Mouse (Mus musculus): ENCODE results near the gene Pard3. TPM values are rescaled to one million over a fixed set of nuclear protein-coding genes. Genes with fewer than 3 reads are reported as not detected.

The Pard3 gene
- total RNA-seq, 2 experiments from 2014 or later: 25.8 to 27.3 TPM

DNA sequence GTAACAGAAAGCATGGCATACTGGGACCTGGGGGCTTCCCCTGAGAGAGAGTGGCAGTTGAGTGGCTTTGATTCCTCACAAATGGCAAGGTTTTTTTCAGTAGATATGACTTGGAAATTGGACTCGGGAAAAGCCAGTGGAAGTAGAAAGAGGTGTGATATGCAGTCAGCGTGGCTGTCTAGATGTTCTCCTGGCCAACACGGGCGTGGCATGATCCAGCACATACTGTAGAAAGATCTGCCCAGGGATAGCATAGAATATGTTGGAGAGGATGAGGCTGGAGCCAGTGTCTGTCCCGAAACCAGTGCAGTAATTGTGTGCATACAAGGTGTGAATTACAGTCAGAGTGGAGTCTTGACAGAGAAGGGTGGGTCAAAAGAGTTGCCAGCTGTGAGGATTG, 257.2 kb downstream of the Pard3 start:
- intact Hi-C loops (cut with DNase I): no loop called here
- DNase-seq: no peak

DNA sequence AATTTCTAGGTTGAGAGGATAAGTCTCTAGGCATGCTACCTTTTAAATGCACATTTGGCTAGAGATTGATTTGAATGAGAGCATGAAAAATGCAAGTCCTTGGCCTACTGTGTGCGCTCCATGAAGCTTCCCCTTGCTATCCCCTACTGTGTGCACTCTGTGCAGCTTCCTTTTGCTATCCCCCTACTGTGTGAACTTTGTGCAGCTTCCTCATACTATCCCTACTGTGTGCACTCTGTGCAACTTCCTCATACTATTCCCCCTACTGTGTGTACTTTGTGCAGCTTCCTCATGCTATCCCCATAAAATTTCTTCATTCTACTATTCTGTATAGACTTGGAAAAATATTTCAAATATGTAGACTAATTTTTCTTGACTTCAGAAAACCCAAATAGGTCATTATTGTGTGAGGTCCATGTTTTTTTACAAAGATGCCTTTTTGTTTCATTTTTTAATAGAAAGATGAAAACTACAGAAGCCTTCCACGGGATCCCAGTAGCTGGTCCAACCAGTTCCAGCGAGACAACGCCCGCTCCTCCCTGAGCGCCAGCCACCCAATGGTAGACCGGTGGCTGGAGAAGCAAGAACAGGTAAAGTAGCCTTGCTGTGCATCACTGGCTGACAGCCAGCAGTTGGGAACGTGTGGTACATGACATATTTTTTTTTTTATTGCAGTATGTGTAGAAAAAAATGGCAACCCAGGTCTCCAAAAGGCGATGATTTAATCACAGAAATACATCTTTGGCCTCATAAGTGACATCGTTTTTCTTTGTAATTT, 260.1 kb downstream of the Pard3 start:
- intact Hi-C loops (cut with DNase I): no loop called here
- no peak for DNase-seq

- intact Hi-C loops (cut with DNase I): no loop called here
- DNase-seq: no peak
These were observed 261.3 kb downstream of the Pard3 start for GRCm38 (mm10) chr8:127324836-127325570.

GRCm38 (mm10) chr8:127325749-127326148, 262.1 kb downstream of the Pard3 start:
- no peak for DNase-seq
- intact Hi-C loops (cut with DNase I): no loop called here

GRCm38 (mm10) chr8:127330258-127331187, 266.8 kb downstream of the Pard3 start:
- intact Hi-C loops (cut with DNase I): loop anchor here (5.0 to 10.0 kb wide), 2 partner anchors 1032 to 1164 kb away; no protein-coding TSS in a partner anchor
- DNase-seq: no peak

DNA sequence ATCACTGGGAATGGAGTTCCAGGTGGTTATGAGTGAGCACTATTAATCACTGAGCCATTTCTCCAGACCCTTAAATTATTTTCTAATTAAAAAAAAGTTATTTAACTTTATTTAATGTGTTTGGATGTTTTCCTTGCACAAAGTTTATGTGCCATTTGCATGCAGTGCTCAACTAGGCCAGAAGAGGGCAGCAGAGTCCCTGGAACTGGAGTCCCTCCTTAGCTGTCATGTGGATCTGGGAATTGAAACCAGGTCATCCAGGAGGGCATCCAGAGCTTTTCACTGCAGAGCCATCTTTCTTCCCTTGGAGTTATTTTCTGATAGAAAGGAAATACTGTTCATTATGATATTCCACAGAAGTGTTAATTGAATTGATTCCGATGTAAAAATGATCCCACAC, 268.1 kb downstream of the Pard3 start:
- intact Hi-C loops (cut with DNase I): loop anchor here (5.0 to 10.0 kb wide), 2 partner anchors 1031 to 1163 kb away; no protein-coding TSS in a partner anchor
- DNase-seq: peak; percentile 42 to 48

DNA sequence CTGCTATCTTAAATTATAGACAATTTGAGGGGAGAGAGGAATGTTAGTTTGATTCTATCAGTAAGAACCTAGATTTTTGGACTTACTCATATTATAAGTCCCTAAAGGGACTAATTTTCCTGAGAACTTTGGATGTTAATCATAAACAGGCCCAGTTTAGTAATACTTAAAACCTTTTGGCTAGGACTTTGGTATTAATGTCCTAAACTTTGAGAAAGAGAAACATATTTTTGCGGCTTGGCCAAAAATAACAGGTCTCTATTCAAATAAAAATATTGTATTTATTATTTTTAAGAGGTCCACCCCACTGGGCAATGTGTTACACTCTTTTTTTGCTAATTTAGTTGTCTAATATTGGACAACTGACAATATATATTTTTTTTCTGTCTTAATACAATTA, 271.5 kb downstream of the Pard3 start:
- intact Hi-C loops (cut with DNase I): loop anchor here (10.0 kb wide), 1 partner anchor 1160 kb away; no protein-coding TSS in a partner anchor
- no peak for DNase-seq

GRCm38 (mm10) chr8:127338183-127338582, 274.5 kb downstream of the Pard3 start:
- no peak for DNase-seq
- intact Hi-C loops (cut with DNase I): loop anchor here (10.0 kb wide), 1 partner anchor 1157 kb away; no protein-coding TSS in a partner anchor

DNA sequence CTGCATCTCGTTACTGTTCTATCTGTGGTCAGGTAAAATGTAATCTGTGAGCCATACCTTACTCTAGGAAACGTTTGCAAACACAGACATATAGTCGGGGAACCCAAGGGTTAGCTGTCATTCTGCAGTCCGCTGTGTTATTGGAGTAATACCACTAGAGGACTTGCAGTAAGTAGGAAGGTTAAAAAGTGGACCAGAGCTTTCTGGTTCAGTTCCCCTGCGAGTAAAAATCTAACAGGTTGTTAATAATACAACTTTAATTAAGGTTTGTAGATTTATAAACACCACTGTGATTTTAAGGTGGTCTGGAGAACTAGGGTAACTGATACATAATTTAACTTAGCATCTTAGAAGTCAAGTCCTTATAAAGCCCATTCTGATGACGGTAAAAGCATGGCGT, 277.4 kb downstream of the Pard3 start:
- intact Hi-C loops (cut with DNase I): no loop called here
- DNase-seq: no peak

- intact Hi-C loops (cut with DNase I): no loop called here
- no peak for DNase-seq
These were observed 279.4 kb downstream of the Pard3 start for GRCm38 (mm10) chr8:127343115-127343514.

DNA sequence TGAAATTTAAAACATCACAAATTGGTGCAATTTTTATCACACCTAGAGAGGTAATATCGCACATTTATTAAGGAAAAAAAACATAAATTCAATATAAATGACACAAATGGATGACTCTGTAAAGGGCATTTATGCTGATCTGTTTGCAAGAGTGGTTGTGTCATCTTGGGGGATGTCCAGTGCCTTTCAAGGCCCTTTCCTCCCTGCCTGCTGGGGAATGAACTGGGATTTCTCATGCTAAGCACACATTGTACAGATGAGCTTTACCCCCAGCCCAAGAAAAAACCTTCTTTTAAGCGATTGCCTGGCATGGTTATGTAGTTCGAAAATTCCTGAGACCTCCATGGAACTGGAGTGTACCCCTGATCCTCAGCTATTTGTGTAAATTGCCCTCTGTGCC, 280.7 kb downstream of the Pard3 start:
- DNase-seq: no peak

GRCm38 (mm10) chr8:127345912-127346423, 282.3 kb downstream of the Pard3 start:
- intact Hi-C loops (cut with DNase I): no loop called here
- no peak for DNase-seq

More for the DNA sequence above, 280.7 kb downstream of the Pard3 start:
- intact Hi-C loops (cut with DNase I): no loop called here

- intact Hi-C loops (cut with DNase I): no loop called here
These were observed 284.3 kb downstream of the Pard3 start for GRCm38 (mm10) chr8:127347890-127348495.

GRCm38 (mm10) chr8:127361796-127362195, 298.1 kb downstream of the Pard3 start:
- intact Hi-C loops (cut with DNase I): no loop called here
- DNase-seq: no peak

More at GRCm38 (mm10) chr8:127347890-127348495, 284.3 kb downstream of the Pard3 start:
- DNase-seq: no peak

DNA sequence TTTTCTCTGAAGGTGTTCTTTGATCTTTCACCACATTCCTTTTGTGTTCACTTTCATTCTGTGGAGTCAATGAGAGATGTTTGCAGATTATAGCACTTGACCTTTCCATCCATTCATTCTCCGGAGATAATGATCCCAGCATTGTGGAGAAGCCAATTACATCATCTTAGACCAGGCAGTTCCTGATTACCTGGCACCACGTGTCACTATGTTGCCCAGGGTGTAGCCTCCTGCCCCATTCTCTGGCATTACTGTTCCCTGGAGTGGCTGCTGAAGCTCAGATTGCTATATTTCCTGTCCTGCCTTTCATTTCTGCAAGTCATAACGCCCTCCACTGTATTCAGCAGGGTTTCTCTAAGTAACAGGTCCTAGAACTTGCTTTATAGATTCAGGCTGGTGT, 304.7 kb downstream of the Pard3 start:
- no peak for DNase-seq
- intact Hi-C loops (cut with DNase I): no loop called here

- no peak for DNase-seq
- intact Hi-C loops (cut with DNase I): no loop called here
These were observed 307.7 kb downstream of the Pard3 start for GRCm38 (mm10) chr8:127371326-127371949.

DNA sequence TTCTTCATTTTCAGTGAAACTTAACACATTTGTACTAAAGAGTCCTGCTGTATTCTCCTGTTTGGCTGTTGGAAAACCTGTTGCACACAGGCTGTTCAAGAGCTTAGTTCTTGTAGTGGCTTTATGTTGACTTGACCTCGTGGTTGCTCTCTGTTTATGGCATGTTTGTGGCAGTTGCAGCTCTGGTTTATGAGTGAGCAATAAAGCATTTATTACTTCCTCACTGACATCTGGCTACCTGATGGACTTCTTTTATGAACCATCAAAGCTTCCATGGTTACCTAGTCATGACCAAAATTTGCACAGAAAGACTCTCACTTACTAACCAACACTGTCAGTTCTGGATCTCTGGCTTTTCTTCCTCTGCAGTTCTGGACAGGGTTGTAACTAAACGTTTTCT, 314.1 kb downstream of the Pard3 start:
- intact Hi-C loops (cut with DNase I): no loop called here
- no peak for DNase-seq

GRCm38 (mm10) chr8:127378994-127379858, 315.5 kb downstream of the Pard3 start:
- no peak for DNase-seq
- intact Hi-C loops (cut with DNase I): no loop called here

All from gastrocnemius, postnatal 36 days (tissue).